Mouse (Mus musculus) thymus, adult 2 months (tissue): ENCODE data around the gene H3f3a.

Source experiments
- CTCF ChIP-seq: fragments of 200-500 bp; IDR thresholded peaks from 2 replicates; pipeline ENCODE4 v1.5.1; 2012; ENCODE audit warnings: mild to moderate bottlenecking, control low read depth, low read length, moderate library complexity, borderline replicate concordance; ENCODE audit not compliant: control insufficient read depth, poor library complexity, insufficient read depth; ENCODE audit errors: extremely low read depth
- POLR2A ChIP-seq: fragments of 200-500 bp; IDR thresholded peaks from 2 replicates; pipeline ENCODE4 v1.6.1; 2012; ENCODE audit warnings: mild to moderate bottlenecking, low read length, control low read depth, moderate library complexity; ENCODE audit not compliant: control insufficient read depth, poor library complexity, insufficient read depth; ENCODE audit errors: extremely low read depth

GRCm38 (mm10) chr1:180777660-180778402, 35.9 kb downstream of the H3f3a start:
- peak; percentile 71 for TF ChIP-seq POLR2A
- TF ChIP-seq CTCF: no peak
